Mouse (Mus musculus): ENCODE measurements at regions not wholly inside any gene's neighbourhood (a gene's known extent, or its start where the extent isn't known, plus 50 kb on each side); places are given as distances from the start of the nearest gene placed in this dataset.

- no peak overlapping the region for H3K27ac ChIP-seq (ENCODE audit: low read length)
- no peaks in the 10 kb centered on the region for H3K4me1 ChIP-seq (replicated peaks; ENCODE audit: control insufficient read depth, insufficient read depth, low read length)
- no peaks in the 10 kb centered on the region for H3K27me3 ChIP-seq (ENCODE audit: control insufficient read depth, insufficient read depth, low read depth, low read length)
- H3K4me2 ChIP-seq (ENCODE audit: low read depth, low read length): no peak overlapping the region
- no peak for ATAC-seq (ENCODE audit: low read depth)
- no peak overlapping the region for H3K4me3 ChIP-seq (ENCODE audit: low read length)
- H3K9ac ChIP-seq (ENCODE audit: low read length): no peak overlapping the region
- WGBS: 18% methylated on average over 2 of the region's 2 CpGs
- no peaks in the 10 kb centered on the region for H3K9me3 ChIP-seq (ENCODE audit: control insufficient read depth, low read length)
- no peaks in the 10 kb centered on the region for H3K36me3 ChIP-seq (ENCODE audit: control insufficient read depth, insufficient read depth, low read length)
These were observed 114.8 kb downstream of the Pcsk1 start for GRCm38 (mm10) chr13:75204417-75204816.

DNA sequence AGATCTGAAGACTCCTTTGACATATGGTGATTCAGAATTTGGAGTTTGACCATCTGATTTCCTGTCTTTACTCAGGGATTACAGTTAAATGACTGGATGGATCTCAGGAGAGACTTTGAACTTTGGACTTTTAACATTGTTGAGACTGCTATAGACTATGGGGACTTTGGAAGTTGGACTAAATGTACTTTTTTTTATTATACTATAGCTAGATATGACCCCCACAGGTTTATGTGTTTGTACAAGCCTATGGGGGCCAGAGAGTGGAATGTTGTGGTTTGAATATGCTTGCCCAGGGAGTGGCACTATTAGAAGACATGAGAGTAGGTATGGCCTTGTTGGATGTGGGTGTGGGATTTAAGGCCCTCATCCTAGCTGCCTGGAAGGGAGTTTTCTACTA, 134.3 kb downstream of the Pcsk1 start:
- Histone ChIP-seq H3K36me3 (ENCODE audit: control insufficient read depth, insufficient read depth, low read length) (no peaks in the 10 kb centered on the region), H3K4me1 (replicated peaks; ENCODE audit: control insufficient read depth, insufficient read depth, low read length) (no peaks in the 10 kb centered on the region), H3K9me3 (ENCODE audit: control insufficient read depth, low read length) (no peaks in the 10 kb centered on the region), H3K9ac (ENCODE audit: low read length) (no peak overlapping the region), H3K27ac (ENCODE audit: low read length) (no peak overlapping the region), H3K27me3 (ENCODE audit: control insufficient read depth, insufficient read depth, low read depth, low read length) (no peaks in the 10 kb centered on the region), H3K4me2 (ENCODE audit: low read depth, low read length) (no peak overlapping the region), H3K4me3 (ENCODE audit: low read length) (no peak overlapping the region)
- no peak for ATAC-seq (ENCODE audit: low read depth)

- H3K9ac ChIP-seq (ENCODE audit: low read length): no peak overlapping the region
- H3K27ac ChIP-seq (ENCODE audit: low read length): no peak overlapping the region
- H3K4me3 ChIP-seq (ENCODE audit: low read length): no peak overlapping the region
- no peaks in the 10 kb centered on the region for H3K9me3 ChIP-seq (ENCODE audit: control insufficient read depth, low read length)
- H3K27me3 ChIP-seq (ENCODE audit: control insufficient read depth, insufficient read depth, low read depth, low read length): no peaks in the 10 kb centered on the region
- H3K36me3 ChIP-seq (ENCODE audit: control insufficient read depth, insufficient read depth, low read length): no peaks in the 10 kb centered on the region
- no peak for ATAC-seq (ENCODE audit: low read depth)
- no peaks in the 10 kb centered on the region for H3K4me1 ChIP-seq (replicated peaks; ENCODE audit: control insufficient read depth, insufficient read depth, low read length)
- no peak overlapping the region for H3K4me2 ChIP-seq (ENCODE audit: low read depth, low read length)
- 81% methylated on average over 7 of the region's 7 CpGs for WGBS
These were observed 136.1 kb downstream of the Pcsk1 start for GRCm38 (mm10) chr13:75225581-75226297.

DNA sequence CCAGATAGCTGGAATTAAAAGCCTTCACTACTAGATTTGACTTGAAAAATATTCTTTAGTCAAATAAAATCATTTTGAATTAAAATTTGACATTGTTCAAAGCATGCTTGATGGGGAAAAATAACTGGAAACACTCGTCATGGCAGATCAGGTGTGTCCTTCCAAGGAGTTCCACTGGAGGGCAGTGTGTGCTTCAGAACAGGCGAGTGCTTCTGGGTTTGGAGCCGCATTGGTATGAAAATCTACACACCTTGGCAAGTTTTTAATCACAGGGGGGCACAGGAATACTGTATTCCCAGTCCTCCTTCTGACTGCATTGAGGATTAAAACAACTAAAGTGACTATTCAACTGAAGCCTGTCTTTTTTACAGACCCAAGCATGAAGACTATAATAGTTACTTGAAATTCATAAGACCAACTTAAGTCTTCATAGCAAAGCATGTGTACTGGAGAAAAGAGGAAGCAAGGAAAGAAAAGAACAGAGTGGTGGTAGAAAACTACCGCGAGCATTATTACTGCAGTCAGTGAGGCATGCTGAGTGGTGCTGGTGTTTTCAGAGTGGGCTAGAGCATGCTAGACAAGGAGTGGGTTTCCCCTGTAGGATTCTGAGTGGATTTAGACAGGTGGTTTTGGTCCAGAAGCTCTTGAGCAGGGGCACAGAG, 138.1 kb downstream of the Pcsk1 start:
- H3K4me2 ChIP-seq (ENCODE audit: low read depth, low read length): no peak overlapping the region
- no peaks in the 10 kb centered on the region for H3K36me3 ChIP-seq (ENCODE audit: control insufficient read depth, insufficient read depth, low read length)
- no peaks in the 10 kb centered on the region for H3K4me1 ChIP-seq (replicated peaks; ENCODE audit: control insufficient read depth, insufficient read depth, low read length)
- H3K27me3 ChIP-seq (ENCODE audit: control insufficient read depth, insufficient read depth, low read depth, low read length): no peaks in the 10 kb centered on the region
- no peak overlapping the region for H3K27ac ChIP-seq (ENCODE audit: low read length)
- no peak overlapping the region for H3K4me3 ChIP-seq (ENCODE audit: low read length)
- WGBS: 17% methylated on average over 5 of the region's 5 CpGs
- H3K9me3 ChIP-seq (ENCODE audit: control insufficient read depth, low read length): no peaks in the 10 kb centered on the region
- no peak; the same call in 1 of the 2 replicates for ATAC-seq (ENCODE audit: low read depth)
- no peak overlapping the region for H3K9ac ChIP-seq (ENCODE audit: low read length)

GRCm38 (mm10) chr13:75236424-75236823, 146.8 kb downstream of the Pcsk1 start:
- H3K4me3 ChIP-seq (ENCODE audit: low read length): no peak overlapping the region
- no peak overlapping the region for H3K4me2 ChIP-seq (ENCODE audit: low read depth, low read length)
- H3K4me1 ChIP-seq (replicated peaks; ENCODE audit: control insufficient read depth, insufficient read depth, low read length): no peaks in the 10 kb centered on the region
- no peak overlapping the region for H3K9ac ChIP-seq (ENCODE audit: low read length)
- WGBS: 61% methylated on average over 2 of the region's 2 CpGs
- H3K36me3 ChIP-seq (ENCODE audit: control insufficient read depth, insufficient read depth, low read length): no peaks in the 10 kb centered on the region
- no peaks in the 10 kb centered on the region for H3K27me3 ChIP-seq (ENCODE audit: control insufficient read depth, insufficient read depth, low read depth, low read length)
- H3K27ac ChIP-seq (ENCODE audit: low read length): no peak overlapping the region
- no peaks in the 10 kb centered on the region for H3K9me3 ChIP-seq (ENCODE audit: control insufficient read depth, low read length)
- 0 out of 2 replicates have a peak, but pooled peaks have one; percentile 54 for ATAC-seq (ENCODE audit: low read depth)

Data from lung, embryonic 16.5 days (tissue).